Mouse (Mus musculus): ENCODE data around the gene Gatad2b.

GRCm38 (mm10) chr3:90294064-90294440 lies 1.1 kb downstream of the Gatad2b start:
- no peak for TF ChIP-seq CTCF (IDR thresholded peaks at IDR 0.05; ENCODE audit: control insufficient read depth, insufficient read depth, insufficient read length)
- no peak for TF ChIP-seq MYOD1 (IDR thresholded peaks at IDR 0.05; ENCODE audit: control insufficient read depth, insufficient read length, low read depth)

All from C2C12 (cell line).